Mouse (Mus musculus) layer of hippocampus, adult 8-10 months (tissue): ENCODE measurements around the gene Acsl1. TPM values are rescaled to one million over a fixed set of nuclear protein-coding genes. Genes with fewer than 3 reads are reported as not detected.

Experiments
- DNase-seq, 2 experiments: peaks; one replicate each; pipeline ENCODE4 v3.0.0; 2022; ENCODE audit warnings: low spot score in 2 of 2
- total RNA-seq, 4 experiments: library from RNA; stranded (reverse); gene quantifications; 2 replicates each; pipeline ENCODE4 v1.2.4; 2022

Acsl1 gene
- total RNA-seq, 4 experiments from 2014 or later = 40.6 to 49.2 (median 47.4) TPM

DNA sequence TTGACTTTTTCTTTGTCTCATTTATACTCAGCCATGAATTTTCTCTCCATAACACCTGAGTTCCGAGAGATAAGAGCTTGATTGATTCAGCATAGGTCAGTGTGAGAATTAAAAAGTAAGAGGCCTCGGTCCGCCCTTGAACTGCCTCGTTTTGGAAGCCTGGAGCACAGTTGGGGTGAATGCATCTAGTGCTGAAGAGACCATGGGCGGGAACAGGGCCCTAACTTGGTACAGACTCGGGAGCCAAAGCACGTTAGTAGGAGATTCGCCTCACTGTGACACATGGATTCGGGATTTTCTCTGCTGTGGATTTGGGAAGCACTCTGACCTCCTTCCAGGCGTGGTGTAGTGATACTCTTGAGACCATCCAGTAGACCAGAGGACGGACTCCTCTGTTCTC is 4.6 kb downstream of the Acsl1 start:
- no peak for DNase-seq

DNA sequence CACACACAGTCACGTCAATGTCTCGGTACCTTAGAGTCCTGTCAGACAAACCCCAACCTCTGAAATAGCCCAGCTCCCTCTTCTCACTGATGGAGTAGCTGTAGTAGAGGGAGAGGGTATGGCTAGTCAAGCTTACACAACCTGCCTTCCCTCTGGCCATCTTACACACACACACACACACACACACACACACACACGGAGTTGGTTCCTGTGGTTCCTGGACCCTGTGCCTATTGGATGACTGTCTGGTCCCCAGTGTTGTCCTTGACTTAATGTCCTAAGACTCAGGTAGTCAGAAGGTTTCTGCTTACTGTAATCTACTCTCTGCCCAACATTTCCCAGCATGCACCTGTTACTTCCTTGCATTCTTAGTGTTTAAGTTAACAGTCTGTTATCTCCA is 5.1 kb downstream of the Acsl1 start:
- DNase-seq = no peak

DNA sequence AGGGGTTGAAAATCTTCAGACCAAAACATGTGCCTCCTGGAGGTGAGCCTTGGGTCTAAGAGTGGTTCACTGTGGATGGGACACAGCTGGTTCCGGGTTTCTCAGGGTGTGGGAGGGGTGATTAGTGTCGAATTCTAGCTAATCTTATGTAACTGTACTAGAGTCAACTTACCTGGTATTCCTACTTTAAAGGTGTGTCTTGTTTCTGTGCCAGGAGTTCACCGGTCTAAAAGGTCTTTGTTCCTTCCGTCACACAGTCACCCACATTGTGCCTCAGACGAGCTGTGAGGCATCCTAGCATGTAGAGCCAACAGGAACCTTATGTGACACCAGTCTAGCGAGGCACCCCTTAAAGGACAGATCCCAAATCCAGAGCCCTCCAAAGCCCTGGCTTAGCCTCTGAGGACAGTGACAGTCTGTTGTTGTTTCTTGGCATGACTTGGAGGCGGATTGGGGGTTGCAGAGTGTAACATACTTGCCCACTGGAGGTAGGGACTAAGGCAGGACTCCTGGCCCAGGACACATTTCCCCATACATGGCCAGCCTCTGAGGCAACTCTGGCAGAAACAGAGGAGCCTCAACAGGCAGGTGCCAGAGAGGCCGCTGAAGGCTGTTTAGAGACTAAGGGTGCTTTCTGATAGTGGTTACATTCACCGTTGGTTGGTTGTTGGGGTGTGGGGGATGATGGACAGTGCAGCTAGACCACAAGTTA is 7.1 kb downstream of the Acsl1 start:
- no peak for DNase-seq

DNA sequence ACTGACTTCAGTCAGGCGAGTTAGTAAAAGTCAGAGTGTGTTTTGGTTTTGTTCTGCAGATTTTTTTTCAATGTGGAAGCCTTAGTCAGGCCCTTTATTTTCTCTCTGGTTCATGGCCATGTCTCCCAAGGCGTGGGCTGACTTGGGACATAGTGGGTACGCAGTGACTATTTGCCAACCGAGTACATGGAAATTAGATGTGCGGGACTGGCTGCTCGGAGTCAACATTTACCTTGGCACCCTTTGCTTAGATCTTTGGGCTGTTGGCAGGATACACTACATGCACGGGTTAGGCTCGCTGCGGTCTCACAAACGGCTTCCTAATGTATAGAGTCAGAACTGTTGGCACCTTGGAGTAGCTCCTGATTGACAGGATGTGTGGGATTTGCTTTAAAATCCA is 7.9 kb downstream of the Acsl1 start:
- no peak for DNase-seq

DNA sequence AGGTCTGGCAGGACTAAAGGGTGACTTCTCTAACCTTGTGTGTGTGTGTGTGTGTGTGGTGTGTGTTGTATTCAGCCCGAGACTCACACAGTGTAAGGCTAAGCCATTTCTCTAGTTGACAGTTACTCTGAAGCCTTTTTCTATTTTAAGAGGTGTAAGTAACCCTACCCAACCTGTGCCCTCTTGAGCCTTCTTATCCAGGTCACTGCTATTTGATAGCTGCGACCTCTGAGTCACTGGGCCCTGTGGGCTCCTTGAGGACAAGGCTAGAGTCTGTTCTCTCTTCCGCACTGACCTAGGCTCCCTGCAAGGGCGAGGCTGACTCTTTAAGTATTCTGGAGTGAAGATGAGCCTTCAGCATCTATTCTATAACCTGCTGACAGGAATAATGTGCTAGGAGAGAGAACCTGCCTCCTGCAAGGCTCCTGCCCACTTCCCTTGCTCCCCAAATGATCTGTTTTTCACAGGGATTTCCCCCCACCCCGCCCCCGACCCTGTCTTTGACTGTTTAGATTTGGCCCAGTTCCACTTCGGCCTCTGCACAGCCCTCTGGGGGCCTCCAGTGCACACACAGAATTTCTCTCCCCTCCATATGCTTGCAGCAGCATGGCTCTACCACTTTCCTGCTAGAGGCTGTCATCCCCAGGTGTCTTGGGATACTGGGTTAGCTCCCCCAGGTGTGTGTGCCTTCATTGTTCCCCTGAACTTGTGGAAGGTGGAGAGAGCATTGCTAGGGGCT is 9.1 kb downstream of the Acsl1 start:
- DNase-seq = no peak

DNA sequence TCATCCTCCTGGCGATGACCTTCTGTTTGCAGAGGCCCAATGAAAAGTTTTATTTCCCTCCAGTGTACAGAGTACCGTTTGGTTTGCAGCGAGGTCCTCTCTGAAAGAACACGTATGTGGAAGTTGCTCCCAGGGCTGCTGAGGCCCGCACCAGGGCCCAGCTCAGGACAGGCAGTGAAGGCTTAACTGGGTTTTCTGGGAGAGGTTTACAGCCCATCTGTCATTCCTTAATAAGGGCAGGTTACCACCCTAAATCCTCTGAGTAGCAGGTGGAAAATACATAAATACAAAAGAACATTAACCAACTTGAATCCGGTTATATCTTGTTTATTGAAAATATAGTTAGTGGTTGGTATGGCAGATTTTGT is 9.7 kb downstream of the Acsl1 start:
- DNase-seq = no peak

DNA sequence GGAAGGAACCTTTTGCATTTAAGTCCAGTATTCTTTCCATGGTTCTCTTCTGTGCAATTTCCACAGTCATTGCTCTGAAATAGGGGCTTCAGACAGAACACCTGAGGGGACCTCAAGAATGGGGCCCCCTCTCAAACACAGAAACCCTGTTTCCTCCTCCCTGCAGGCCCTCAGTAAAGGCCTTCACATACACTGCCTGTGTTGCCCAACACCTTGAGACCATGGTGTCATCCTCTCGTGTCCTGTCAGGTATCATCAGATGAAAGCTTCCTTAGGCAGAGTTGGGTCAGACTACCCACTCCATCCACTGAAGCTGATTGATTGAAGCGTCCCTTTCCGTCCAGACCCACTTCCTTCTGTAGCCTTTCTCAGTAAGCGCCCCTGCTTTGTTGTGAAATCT is 11.9 kb downstream of the Acsl1 start:
- peak in 1 of 2 experiments; percentile 0 for DNase-seq

DNA sequence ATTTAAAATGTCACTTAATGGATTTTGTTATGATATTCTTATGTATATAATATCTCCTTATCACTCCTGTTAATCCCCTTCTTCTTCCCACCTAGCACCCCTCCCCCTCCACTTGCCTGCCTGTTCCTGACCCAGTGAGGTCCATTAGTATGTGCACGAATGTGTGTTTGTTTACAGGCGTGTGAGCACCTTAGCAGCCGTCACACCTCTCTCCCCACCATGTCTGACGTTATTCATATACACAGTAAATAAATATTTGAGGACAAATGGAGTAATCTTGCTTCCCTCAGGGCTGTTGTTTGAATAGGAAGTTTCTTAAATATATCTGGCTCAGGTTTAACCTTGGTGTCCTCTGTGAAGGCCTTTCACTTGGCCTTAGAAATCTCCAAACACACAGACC is 12.4 kb downstream of the Acsl1 start:
- no peak for DNase-seq

DNA sequence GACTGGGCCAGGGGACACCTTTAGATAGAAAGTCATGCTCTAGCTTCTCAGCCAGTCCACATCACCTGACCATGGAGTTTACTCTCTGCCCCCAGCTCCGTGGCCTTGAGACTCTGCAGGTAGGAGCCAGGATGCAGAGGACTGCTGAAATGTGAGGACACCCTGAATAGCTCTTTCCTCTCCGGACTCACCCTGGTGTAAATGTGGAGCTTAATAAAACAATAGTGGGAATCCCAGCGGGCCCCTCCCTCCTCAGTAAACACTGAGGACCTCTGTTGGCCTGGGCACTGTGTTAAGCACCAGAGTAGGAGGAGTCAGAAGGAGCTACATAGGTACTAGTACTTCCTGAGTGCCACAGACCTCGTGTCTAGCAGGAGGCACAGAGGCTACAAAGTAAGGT is 13.2 kb downstream of the Acsl1 start:
- DNase-seq = no peak

DNA sequence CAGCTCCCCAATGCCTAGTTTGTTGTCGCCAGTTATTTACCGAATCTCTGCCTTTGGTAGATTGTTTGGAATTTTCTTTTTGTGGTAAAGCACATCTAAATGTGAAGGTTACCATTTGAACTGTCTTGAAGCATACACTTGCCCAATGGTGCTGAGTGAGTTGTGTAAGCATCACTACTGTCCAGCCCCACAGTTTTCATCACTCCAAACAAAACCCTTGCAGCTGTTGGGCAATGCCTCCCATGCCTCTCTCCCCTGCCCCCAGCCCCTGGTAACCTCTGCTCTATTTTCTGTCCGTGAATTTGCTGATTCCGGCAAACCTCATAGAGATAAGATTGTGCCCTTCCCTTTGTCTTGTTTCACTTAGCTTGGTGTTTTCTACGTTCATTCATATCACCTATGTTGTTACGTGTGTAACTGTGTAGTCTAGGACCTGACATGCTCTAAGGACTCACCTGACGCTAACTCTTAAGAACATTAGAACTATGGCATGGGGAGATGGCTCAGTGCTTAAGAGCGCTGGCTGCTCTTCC is 14.2 kb downstream of the Acsl1 start:
- no peak for DNase-seq

DNA sequence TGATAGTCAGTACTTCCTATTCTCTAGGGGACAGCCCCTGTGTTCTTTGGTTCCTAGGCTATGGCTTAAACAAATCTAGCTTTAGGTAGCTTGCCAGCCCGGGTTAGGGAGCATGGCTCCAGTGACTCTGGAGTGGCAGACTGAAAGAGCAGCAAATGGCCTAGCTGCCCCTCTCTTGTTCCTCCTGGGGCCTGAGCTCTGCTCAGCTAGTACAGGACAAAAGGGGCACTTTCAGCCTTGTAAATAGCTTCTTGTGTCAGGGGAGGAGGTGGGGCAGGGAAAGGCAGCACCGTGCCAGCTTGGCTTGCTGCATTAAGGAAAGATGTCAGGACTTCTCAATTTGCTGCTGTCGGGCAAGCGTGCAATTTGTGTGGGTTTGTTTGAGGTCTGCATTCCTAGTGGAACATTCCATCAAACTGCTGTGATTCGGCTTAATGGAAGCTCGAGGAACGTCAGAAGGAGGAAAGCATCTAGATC is 17.3 kb downstream of the Acsl1 start:
- DNase-seq = peak; percentile 51 to 56

DNA sequence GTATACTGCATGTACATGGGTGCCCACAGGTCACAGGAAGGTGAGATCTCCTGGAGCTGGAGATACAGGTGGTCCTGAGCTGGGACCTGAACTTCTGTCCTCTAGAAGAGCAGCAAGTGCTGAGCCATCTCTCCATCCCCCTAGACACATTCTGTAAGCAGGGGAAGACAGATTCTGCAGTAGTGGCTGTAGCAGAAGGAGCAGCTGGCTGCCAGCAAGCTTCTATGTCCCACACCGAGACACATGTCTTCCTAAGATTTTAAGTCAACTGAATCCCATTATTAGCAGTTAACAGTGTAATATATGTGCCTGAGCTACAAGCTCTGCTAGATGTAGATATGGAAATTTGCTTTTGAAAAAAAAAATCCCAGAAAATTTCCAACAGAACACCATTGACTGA is 18.4 kb downstream of the Acsl1 start:
- no peak for DNase-seq

DNA sequence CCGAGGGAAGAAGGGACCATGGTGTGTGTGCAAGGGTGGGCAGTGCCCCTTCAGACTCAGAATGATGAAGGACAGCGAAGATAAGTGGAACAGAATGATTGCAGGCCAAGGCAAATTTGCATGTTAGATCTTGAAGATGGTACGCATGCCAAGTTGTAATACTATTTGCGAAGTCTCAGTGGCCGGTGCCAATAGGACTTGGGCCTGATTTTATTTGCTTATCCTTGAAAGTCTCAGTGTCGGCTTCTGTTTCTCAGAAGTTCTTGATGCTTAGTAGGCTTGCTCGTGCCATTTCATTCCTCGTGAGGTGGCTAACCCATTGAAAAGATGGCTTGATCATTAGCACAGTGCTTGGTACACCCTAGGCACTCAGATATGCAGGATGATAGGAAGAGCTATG is 19.4 kb downstream of the Acsl1 start:
- no peak for DNase-seq

DNA sequence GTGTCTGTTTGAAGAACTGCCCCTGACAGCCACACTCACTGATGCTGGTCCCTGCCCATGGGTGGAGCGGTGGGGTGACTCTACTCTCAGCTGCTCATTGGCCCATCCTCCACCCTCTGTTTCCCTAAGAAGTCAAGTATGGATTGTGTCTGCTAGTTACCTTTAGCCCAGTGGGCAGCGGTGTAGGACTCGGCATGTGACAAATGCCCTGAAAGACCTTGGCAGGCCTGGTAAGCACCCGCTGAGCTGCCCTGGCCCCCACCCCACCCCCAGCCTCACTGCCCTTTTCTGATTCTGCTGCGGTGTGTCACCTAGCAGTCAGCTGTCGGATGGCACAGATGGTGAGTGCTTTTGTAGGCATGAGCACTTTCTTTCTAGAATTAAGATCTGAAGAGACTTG is 20.0 kb downstream of the Acsl1 start:
- DNase-seq = no peak

DNA sequence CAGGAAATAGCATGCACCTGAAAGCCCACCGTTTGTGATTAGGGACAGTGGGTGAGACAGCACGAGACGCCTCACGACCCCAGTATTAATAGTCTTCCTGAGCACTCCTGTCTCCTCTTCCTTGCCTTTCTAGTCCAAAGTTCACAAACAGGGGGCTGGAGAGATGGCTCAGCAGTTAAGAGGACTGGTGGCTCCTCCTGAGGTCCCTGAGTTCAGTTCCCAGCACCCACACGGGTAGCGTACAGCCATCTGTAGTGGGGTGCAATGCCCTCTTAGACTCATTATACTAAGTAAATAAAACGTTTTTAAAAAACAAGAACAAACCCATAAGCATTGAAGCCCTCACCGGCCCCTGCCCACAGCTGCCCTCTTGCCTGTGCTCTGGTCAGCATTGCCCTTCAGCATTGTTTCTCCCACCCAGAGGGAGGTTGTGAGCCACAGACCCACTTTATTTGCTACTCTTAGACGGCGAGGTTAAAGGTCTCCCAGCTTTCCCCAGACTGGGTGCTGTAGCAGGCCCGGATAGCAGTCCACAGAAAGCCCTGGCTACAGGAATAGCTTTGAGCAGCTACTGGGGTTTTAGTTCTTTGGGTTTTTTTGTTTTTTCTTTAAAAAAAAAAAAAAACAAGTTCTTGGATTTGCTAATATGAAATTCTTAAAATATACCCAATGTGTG is 22.8 kb downstream of the Acsl1 start:
- no peak for DNase-seq

DNA sequence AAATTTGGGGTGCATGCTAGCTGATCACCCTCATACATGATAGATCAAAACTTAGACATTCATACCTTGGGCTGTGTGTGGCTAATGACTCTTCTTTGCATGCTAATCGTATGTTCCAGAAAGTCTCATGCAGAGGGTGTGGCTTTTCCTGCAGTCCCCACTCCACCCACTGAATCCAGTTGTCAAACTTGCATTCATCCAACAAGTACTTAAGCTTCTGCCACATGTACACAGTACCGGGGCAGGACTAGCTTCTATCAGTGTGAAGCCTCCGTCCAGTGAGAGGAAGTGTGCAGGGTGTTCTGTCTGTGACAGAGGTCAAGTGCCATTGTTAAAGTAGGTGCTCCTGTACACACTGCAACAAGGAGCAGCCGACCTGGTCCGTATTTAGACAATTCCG is 26.0 kb downstream of the Acsl1 start:
- DNase-seq = no peak

DNA sequence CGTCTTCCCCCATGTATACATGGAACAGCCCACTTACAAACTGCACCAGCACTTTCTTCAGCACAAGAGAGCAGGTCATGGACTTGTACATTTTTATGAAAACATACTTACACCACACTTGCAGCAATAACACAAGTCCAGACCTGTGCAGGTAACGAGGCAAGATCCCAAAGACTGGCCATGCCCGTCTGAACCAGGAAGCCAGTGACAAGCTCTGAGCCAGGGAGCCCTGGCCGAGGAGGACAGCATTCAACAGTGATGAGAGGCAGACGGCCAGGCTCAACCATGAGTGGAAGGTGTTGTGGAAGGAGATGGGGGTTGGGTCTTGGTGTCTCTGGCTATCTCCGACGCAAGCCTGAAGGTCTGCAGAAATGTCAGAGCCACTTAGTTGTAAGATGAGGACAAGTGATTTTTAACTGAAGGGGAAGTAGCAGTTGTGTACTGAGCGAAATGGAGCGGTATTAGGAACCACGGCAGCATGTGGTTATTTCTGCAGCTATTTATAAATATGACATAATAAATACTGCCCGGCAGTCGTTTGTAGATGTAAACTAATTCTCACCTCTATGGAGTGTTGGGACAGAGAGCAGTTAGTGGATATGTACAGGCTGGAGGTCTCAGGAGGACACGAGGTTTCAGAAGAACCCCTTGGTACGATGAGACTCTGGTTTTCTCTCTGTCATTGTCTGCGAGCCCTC is 26.6 kb downstream of the Acsl1 start:
- no peak for DNase-seq

DNA sequence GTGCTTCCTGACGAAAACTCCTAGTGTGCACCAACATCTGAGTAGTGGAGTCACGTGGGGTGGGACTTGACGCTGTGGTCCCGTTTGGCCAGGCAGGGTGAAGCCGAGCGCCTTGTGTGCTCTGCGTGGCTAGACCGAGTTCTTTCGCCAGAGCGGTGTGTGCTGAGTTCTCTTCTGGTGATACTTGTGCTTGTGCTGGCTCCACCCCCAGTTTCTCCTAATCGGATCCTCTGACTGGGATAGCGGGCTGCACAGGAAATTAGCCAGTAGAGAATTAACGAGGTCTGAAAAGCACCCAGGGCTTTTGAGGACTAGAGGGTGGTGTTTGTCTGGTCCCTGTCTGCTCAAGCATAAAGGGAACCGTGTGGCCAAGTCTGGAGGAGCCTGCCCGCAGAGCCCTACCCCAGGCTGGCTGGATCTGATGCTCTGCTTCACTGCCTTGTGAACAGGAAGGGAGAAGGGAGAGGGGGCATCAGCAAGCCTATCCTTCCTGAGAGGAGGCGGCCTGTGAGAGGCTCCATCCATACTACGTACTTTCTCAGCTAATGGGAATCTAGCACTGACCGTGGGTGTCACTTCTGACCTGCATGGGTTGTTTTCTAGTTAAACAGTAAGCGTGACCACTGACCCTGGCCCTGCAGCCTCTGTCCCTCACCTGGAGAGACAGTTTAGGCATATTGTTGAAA is 28.7 kb downstream of the Acsl1 start:
- no peak for DNase-seq

DNA sequence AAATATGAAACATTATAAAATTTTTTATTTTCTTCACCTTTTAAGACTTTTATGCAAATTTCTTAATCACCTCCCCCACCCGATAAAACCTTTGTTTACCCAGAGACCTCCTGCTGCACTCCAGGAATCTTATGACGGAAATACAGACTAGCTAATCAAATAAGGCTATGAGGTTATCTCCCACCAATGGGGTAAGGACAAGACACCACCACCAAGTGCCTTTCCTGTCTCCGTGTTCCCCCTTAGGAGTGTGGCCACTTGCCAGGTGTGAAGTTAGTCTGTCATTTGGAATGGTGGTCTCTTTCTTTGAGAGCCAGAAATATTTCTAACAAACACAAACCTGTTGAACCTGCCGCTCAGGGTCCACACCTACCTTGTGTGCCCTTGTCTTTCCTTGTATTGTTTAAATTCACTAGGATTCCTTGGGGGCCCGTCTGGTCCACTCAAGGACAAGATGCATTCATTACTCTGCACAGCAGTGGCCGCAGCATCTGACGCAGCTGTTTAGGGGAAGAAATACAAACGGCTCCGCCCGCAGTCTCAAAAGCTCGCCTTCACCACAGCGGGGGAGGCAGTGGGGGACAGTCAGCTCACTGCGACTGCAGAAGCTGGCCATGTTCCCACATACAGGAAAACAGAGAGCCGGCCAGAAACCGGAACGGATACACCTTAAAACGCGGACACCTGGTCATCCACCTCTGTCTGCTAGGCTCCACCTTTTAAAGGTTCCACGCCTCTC is 31.7 kb downstream of the Acsl1 start:
- DNase-seq = no peak

DNA sequence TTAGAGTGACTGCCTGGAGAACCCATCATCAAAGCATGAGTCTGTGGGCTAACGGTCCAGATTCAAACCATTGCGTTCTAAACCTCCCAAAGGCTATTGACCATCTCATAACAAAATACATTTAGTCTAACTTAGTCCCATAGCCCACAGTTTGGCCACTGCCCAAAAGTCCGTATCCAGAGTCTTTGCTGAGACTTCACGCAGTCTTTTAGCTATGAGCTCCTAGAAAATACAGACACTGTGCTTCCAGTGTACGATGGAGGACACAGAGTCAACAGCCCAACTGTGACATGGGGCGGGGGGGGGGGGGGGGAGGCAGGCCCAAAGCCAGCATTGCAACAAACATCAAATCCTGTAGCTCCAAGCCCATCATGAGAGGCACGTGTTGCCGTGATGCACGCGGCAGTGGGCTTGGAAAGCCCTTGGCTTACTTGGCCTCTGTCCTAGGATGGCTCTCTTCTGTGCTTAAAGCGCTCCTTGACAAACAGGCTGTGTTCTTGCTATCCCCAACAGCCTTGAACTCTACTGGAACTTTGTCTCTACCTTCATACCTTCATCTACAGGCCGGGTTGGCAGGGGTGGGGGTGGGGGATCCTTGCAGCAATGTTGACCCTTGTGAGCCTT is 32.3 kb downstream of the Acsl1 start:
- no peak for DNase-seq
